Mouse (Mus musculus): ENCODE measurements around the gene Ifit3b.

DNA sequence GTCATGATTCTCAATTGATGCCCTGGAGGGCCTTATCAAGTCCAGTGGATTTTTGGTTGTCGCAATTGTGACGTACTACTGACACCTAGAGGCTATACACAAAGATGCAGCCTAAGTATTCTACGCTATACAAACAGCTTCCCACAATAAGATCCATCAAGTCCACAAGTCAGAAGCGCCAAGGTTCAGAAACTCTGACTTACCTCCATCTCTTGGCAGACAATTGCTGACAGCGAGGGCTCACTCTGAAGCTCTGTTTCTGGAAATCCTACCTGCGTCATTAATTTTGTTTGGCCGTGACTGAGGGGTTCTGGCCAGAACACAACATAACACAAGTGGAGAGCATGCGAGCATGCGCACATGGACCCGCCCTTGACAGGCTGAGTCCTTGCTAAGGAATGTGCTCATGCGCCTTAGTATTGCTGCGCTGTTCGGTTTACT lies 54.3 kb downstream of the Ifit3b start:
- peak; percentile 65 to 93 for TF ChIP-seq CTCF (conservative IDR thresholded peaks at IDR 0.05 in 1 of 2, IDR thresholded peaks at IDR 0.05 in 1 of 2; ENCODE audit: low read depth in 2 of 2, low read length in 2 of 2)
- peak; percentile 75 for TF ChIP-seq NRF1 (IDR thresholded peaks at IDR 0.05; ENCODE audit: low read depth, low read length)
- TF ChIP-seq UBTF (IDR thresholded peaks at IDR 0.05; ENCODE audit: low read depth, low read length) = no peak
- TF ChIP-seq EP300 (IDR thresholded peaks at IDR 0.05; ENCODE audit: low read length) = no peak
- no peak for TF ChIP-seq POLR2A (IDR thresholded peaks at IDR 0.05; ENCODE audit: low read depth, low read length)
- TF ChIP-seq E2F4 (IDR thresholded peaks at IDR 0.05; ENCODE audit: insufficient replicate concordance, low read depth, low read length) = no peak
- no peak for TF ChIP-seq MAFK (IDR thresholded peaks at IDR 0.05; ENCODE audit: insufficient replicate concordance, low read length)
- TF ChIP-seq ZMIZ1 (IDR thresholded peaks at IDR 0.05; ENCODE audit: low read depth, low read length) = no peak
- TF ChIP-seq SMC3 (IDR thresholded peaks at IDR 0.05; ENCODE audit: low read depth, low read length) = peak; percentile 76
- no peak for TF ChIP-seq MXI1 (IDR thresholded peaks at IDR 0.05; ENCODE audit: low read depth, low read length)
- no peak for TF ChIP-seq USF1 (IDR thresholded peaks at IDR 0.05; ENCODE audit: low read depth, low read length)
- TF ChIP-seq KAT2A (IDR thresholded peaks at IDR 0.05; ENCODE audit: insufficient replicate concordance, low read length) = no peak

Data from CH12.LX (cell line).